Mouse (Mus musculus) left cerebral cortex, postnatal 36 days (tissue): ENCODE results near the gene Irgq. TPM values are rescaled to one million over a fixed set of nuclear protein-coding genes. Genes with fewer than 3 reads are reported as not detected.
A peak's percentile ranks its signal among the peaks of the same experiment; 100 is the strongest.

Experiments
- DNase-seq, 2 experiments: peaks; one replicate each; pipeline ENCODE4 v3.0.0; 2021 to 2022; ENCODE audit warnings: low spot score in 2 of 2, mixed read lengths in 1 of 2
- intact Hi-C: fragments of 180-260 bp; cut with DNase I; formaldehyde crosslinking; loops from one replicate; pipeline ENCODE4 v1.15.1; 2025
- total RNA-seq, 2 experiments: library from RNA; stranded (reverse); gene quantifications; 2 replicates each; pipeline ENCODE4 v1.2.3; 2021

The Irgq gene
- total RNA-seq, 2 experiments from 2014 or later, result 80.8 to 89.2 TPM

DNA sequence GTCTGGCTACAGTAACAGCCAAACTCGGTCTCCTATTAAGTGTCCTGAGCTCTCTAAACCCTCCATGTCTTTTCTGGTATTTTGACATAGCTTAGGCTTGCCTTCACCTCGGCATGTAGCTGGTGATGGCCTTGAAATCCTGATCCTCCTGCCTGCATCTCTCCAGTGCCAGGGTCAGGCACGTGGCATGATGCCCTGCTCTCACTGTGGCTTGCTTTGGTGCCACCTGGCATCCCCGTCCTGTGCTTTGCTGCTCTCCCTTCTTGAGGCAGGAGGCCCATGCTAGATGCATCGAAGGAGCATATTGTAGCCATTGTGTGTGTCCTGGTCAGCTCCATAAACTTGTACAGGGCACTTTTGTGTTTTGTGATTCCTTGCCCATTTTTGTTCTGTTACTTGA is 7.1 kb downstream of the Irgq start:
- intact Hi-C loops, result no loop called here

DNA sequence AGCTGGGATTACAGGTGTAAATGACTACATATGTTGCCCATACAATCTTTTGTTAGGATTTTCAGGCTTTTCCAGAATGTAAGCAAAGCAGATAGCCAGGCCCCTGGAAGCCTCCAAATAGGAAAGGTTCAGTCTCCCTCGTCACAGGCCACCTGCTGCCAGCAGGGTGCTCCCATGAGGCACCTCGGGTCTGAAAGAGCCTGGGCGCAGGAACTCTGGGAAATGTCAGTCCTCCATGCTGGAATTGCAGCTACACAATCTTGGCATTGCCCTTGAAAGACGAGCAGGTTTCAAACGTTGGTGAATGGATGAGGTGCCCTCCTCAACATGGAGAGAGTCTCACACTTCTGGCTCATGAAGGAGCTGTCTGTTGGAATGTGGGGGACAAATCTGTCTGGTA is 7.7 kb downstream of the Irgq start:
- intact Hi-C loops, result no loop called here
- DNase-seq, result peak in 1 of 2 experiments; percentile 28

More for the DNA sequence above, 7.1 kb downstream of the Irgq start:
- DNase-seq, result no peak

DNA sequence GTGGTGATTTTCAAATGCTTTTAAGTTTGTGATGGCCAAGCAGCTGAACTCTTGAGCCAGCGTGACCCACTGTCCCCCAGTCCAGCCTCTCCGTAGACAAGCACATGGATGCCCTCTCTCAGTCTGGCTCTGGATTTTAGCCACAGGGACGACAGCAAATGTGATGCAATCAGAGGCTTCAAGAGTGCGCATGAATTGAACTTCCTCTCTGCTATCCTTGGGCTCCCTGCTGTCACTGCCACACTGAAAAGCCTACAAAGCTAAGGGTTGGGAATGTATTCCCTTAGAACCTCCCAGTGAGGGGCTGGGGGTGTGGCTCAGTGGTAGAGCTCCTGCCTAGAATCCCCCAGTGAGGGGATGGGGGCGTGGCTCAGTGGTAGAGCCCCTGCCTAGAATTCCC is 8.2 kb downstream of the Irgq start:
- no peak for DNase-seq
- intact Hi-C loops, result no loop called here

DNA sequence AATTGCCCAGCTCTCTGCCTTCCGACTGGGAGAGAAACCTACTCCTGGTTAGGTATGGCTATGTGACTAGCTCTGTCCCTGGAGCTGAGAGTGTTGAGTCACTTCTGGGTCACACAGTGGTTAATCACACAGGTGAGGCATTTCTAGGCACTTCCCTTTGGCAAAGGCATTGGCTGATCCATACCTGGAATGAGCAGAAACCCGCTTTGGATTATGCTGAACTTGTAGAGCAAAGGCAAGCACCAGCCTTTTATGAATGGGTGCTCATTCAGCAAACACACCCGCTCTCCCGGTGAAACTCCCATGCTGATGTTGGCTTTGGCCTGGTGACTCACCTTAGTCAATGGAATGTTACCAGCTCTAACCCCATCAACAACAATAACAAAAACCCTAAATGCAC is 9.2 kb downstream of the Irgq start:
- intact Hi-C loops, result no loop called here
- DNase-seq, result no peak

DNA sequence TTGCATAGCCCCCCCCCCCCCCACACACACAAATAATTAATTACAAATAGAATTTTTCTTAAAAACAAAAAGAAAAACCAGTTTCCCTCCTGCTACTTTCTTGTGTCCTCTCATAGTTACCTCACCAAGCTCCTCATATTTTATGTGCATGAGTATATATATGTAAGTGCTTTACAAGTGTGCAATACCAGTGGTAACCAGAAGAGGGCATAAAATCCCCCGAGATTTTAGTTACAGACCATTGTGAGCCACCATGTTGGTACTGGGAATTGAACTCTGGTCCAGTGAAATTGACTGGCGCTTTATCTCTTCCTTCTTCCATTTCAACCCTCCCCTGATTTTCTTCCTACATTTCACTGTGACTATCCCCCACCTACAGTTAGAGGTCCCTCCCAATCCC is 14.0 kb downstream of the Irgq start:
- intact Hi-C loops, result no loop called here
- DNase-seq, result no peak

DNA sequence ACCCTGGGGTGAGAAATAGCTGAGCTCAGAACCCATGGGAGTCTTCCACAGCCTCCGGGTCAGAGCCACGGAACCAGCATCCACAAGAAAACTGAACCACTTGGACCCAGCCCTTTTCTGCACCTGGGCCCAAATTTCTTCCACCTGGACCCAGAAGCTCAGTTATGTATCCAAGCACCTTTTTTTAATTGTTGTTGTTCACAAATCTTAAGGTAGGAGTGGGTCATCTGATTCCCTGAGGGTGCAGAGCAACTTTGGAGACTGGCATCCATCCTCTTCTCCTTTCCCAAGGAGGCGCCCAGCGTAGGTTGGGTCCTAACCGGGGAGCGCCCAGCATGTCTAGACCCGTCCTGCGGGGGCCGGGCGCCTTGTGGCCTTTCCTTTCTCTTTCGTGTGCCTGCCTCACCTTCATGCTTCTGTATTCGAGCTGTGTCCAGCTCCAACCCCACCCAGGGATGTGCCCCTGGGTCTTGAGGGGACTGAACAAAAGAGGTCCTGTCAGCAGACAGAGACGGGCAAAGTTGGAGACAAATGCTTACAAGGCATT is 15.7 kb downstream of the Irgq start, which contains the start of the genes Pinlyp and Xrcc1:
Gene Pinlyp, minus strand, starts transcription at position 51 of the 547 bp plus-strand sequence.
Gene Xrcc1, plus strand, starts transcription at position 222 of the 547 bp plus-strand sequence.
- intact Hi-C loops, result no loop called here
- no peak for DNase-seq

DNA sequence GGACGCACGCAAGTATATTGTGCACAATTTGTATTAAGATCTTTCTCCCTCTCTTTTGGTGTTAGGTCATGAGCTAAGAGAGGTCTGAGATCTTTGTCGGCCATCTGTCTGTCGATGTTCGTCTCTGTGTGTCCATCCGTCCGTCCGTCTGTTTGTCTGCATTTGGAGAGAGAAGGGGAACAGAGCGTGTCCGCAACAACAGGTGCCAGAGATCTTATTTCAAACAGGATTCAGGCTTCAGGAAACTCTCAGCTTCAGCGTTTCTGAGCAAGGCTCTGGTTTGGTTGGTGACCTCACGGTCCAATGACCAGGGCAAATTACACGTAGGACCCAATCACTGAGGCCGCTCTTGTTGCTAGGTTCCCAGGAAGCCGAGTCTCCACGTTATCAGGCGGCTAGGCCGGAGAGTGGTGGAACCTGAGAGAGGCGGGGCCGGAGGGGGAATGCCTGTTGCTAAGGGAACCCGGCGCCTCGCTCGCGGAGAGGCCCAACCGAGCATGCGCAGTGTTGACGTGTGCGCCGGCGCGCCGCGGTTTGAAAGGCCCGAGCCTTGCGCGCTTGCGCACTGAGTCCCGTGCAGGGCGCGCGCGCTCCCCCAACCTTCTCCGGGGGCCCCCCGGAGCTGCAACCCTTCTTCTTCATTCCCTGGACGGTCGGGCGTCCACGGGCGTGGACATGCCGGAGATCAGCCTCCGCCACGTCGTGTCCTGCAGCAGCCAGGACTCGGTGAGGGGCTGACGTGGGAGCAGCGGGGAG is 16.3 kb downstream of the Irgq start:
- intact Hi-C loops, result loop anchor here (1.0 kb wide), 1 partner anchor 17 kb away; the partner anchor contains the start of gene Irgq

DNA sequence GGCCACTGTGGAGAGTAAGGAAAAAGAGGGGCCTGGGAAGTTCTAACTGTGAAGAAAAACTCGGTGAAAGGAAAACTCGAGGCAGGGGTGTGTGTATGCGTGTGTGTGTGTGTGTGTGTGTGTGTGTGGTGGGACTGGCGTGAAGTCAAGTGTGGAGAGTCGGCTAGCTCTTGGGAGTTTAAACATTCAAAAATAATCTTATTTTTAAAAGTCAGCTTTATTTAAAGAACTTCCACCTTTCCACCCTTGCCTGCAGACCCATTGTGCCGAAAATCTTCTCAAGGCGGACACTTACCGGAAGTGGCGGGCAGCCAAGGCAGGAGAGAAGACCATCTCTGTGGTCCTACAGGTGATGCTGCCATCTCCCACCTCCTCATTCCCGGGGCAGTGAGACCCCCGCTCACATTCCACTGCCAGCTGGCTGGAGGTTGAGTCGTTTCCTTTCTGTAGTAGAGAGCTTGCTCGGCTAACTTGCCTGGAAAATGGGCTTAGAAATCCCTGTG is 17.1 kb downstream of the Irgq start:
- intact Hi-C loops, result loop anchor here (1.0 kb wide), 1 partner anchor 17 kb away; the partner anchor contains the start of gene Irgq
- no peak for DNase-seq

More for the DNA sequence above, 16.3 kb downstream of the Irgq start:
- peak; percentile 99 for DNase-seq

DNA sequence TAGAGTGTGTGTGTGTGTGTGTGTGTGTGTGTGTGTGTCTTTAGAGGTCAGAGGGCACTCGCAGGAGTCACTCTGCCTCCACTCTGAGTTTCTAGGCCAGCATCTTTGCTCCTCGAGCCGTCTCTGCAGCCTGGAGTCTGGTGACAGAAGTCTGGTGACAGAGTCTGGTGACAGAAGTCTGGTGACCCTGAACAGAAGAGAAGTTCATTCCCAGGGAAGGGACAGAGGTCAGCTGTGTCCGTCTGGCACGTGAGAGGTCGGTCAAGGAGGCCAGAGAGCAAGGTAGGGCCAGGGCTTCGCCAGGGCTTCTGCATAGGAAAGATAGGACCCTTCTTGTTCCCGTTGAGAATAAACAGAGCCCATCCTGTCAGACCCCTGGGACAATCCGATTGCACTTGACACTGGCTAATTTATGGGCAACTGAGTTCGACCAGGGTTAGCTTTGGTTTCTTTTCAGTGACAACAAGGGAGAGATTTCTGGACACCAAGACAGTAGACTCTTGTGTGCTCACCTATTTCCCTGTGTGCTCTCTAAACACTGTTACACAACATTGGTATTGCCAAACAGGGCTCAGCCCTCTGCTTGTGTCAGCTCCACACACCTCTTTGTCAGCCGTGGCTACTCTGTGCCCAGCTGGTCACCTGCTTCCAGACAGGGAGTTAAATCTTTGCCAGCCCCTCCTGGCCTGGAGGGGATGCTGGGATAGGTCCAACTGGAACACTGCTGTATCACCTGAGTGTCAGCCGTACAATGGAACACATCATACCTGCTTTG is 21.7 kb downstream of the Irgq start:
- no peak for DNase-seq
- intact Hi-C loops, result no loop called here

DNA sequence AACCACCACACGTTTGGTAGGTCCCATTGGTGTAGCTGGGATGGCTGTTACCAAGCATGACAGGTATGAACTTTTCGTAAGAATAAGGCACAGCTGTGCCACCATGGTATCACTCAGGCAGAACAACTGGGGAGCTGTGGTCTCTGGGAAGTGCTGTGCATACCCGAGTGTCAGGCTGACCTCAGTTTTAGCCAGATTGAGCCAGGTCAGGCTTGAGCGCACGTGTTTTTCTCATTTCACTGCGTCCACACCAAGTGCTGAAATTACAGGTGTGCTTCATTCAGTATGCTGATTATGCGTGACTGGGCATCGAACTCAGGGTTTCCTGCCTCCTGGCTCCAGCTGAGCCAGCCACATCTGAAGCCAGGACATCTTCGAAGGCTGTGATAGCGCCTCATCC is 25.3 kb downstream of the Irgq start:
- intact Hi-C loops, result no loop called here

DNA sequence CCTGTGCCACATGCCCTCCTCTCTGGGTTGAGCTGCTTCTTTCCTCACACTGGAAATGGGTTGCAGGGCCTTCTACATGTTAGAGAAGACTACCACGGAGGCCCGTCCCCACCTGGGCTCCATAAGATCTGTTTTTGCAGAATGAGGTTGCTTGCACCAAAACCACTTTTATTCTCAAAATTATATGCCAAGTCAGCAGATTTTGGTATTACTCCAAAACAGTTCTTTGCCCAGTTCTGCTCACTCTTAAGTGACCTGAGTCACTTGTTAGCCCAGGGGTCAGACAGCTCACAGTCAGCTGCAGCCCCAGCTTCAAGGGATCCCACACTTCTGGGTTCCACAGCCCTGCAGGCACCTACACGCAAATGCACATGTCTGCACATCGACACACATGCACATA is 31.0 kb downstream of the Irgq start:
- intact Hi-C loops, result no loop called here
- no peak for DNase-seq

More for the DNA sequence above, 25.3 kb downstream of the Irgq start:
- no peak for DNase-seq

DNA sequence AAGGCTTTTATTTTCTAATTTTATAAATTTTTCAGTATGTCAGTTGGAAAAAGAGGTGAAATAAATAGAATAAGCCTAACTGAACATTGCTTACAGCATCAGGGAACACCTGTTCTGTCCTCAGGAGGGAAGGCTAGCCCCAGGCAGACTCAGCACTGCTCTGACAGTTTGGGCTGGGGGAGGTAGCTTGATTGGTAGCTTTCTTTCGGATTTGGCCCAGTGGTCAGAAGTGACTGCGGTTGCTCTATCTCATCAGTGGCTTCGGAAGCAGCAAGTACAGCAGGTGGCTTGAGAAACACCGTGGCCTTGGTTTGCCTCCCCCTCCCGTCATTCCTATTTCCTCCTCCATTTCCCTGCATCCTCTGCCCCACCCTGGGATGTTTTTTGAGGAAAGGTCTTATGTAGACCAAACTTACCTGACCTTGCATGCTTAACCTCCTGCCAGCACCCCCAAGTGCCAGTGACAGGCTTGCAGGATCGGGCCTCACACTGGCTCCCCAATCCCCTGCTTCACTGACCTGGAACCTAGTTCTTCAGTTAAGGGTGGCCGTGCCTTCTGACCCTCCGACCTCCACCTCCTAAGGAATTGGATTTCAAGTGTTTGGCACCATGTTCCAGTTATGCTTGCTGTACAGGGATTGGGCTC is 32.8 kb downstream of the Irgq start:
- no peak for DNase-seq
- intact Hi-C loops, result no loop called here

DNA sequence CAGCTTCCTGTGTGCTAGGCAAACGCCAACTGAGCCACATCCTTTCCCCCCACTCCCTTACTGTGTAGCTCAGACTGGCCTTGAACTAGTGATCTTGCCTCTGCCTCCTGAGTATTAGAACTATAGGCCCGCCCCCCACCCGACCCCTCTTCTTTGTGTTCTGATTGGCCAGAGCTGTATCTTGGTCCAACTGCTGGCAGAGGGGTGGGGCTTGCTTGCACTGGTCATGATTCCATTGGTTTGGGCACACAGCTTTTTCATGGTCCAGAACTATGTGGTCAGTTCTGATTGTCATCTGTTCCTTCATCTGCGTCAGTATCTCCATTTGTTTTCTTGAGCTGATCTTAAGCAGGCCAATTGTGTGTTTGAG is 33.3 kb downstream of the Irgq start:
- DNase-seq, result no peak

DNA sequence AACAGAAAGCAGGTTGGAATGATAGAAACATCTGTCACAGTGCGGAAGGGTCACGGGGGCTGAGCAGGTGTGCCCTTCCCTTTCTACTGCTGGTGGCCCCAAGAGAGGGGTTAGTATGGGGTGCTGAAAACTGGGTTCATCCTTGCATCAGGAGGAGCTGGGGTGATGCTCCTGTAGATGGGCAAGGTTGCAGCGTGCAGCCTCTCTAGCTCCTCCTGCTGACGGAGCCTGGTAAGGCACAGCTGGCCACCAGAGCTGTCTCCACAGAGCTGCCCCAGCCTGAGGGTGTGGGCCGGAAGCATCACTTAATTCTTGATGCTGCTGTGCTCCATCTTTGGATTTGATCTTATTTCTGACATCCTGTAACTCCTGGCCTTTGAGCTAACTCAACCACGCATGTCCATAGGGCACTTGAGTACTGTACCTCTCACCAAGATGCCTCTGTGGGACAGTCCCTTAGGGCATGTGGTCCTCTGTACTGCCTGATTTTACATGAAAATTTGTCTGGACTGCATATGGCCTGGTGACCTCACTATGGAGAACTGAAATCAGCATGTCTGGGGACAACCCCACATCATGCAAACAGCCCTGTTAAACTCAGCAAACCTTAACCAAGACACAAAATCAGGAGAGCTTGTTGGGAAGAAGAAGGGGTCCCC is 34.2 kb downstream of the Irgq start:
- peak; percentile 49 to 54 for DNase-seq
- intact Hi-C loops, result no loop called here

More for the DNA sequence above, 33.3 kb downstream of the Irgq start:
- intact Hi-C loops, result no loop called here

DNA sequence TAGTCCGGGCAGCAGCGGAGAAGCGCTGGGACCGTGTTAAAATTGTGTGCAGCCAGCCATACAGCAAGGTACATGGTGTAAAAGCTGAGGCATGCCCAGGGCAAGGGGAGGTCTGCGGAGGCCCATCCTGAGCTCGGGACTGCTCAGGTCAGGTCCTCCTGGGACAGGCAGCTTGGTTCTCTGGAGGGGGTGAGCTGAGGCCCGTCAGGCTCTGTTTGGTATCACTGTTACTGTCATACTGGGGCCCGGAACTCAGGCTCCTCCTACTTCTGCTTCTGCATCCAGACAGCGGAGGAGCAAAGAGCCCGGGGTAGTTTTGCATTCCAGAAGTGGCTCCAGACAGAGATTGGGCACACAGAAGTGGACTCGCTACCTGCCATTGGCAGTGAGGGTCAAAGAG is 35.1 kb downstream of the Irgq start:
- intact Hi-C loops, result no loop called here
- no peak for DNase-seq

DNA sequence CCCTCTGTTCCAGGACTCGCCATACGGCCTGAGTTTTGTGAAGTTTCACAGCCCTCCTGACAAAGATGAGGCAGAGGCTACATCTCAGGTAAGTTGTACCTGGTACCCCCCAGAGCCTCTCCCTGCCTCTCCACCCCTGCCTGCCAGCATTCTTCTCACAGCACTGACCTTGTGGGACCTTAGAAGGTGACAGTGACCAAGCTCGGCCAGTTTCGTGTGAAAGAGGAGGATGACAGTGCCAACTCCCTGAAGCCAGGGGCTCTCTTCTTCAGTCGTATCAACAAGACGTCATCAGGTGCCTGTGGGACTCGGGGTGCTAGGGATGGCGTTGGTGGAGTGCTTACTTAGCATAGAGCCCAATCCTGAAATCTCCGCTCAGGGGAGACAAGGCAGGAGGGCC is 35.7 kb downstream of the Irgq start:
- intact Hi-C loops, result no loop called here
- no peak for DNase-seq

DNA sequence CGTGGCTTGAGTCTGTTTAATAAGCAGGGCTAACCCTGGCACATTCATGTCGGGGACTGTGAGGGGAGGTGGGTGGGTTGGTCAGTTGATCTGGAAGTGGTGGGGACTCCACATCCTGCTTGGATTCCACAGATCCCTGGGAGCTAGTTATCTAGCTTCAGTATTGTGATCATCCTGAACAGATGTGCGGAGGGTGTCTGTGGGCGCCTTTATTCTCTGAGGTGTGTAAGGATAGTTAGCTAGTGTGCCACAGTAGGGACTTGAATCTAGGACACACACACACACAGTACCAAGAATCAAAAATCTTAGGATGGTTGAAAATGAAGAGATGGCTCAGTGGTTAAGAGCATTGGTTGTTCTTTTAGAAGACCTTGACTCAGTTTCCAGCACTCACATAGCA is 38.0 kb downstream of the Irgq start:
- DNase-seq, result no peak
- intact Hi-C loops, result no loop called here

DNA sequence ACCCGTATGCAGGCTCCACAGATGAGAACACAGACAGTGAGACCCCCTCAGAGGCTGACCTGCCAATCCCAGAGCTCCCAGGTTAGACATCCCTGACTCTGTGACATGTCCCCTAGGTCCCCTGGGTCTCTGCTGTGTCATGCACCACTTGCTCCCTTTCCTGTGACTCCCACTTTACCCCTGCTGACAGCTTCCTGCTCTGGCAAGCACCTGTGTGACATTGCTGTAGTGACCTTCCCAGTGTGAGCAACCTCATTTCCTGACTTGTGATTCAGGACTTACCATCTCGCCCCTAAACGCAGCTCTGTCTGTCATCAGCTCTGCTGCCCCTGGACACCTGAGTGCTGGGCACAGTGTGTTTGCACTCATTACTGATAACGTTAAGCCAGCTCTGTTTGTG is 40.6 kb downstream of the Irgq start:
- intact Hi-C loops, result no loop called here
- DNase-seq, result no peak

DNA sequence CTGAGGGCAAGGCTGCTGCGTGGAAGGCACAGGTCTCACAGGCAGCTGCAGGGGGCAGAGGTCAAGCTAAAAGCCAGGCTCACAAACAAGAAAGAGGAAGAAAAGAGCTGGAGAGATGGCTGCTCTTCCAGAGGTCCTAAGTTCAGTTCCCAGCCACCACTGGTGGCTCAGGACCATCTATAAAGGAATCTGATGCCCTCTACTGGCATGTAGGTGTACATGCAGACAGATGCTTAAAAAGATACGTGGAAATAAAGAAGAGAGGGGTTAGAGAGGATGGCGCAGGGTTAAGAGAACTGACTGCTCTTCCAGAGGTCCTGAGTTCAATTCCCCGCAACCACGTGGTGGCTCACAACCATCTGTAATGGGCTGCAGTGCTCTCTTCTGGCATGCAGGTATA is 42.0 kb downstream of the Irgq start:
- no peak for DNase-seq
- intact Hi-C loops, result no loop called here
